Mouse (Mus musculus) layer of hippocampus, postnatal 10 days (tissue): Measurements from ENCODE around the gene Prtn3. TPM values are rescaled to one million over a fixed set of nuclear protein-coding genes. Genes with fewer than 3 reads are reported as not detected.

ENCODE experiments used
- DNase-seq, 2 experiments: peaks; one replicate each; pipeline ENCODE4 v3.0.0; 2021; ENCODE audit warnings: low spot score in 2 of 2
- microRNA-seq, 2 experiments: library from miRNA; unstranded; fragments of <30 nt; microRNA quantifications; one replicate each; pipeline ENCODE4 v1.2.0; 2021
- total RNA-seq, 2 experiments: library from RNA; stranded (reverse); gene quantifications; 2 replicates each; pipeline ENCODE4 v1.2.3; 2021

Gene Prtn3
- total RNA-seq, 2 experiments from 2014 or later = 3.6 to 3.7 TPM

DNA sequence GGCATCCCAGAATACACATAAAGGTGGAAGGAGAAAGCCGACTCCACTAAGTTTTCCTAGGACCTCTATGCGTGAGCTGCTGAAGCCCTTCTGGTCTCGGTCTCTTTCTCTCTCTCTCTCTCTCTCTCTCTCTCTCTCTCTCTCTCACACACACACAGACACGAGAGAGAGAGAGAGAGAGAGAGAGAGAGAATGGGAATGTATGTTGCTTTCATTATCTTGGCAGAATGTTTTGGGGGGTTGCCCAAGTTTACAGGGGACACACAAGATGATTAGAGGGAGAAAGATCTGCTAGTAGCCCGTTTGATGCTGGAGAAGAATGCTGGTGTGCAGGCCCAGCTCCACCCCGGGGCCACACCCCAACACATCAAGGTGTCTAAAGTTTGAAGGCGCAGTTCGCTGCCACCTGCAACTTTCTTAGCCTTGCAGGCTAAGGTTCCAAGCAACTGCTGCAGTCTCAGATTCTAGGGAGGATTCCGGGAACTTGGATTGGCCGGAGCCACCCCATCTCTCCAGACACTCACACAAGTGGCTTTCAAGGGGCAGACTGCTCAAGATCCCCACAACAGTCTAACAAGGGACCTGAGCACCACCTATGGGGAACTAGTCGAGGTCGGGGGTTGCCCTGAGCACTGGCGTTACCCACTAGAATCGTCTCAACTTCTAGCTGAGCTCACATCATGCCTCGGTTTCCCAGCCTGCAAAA is 51.7 kb downstream of the Prtn3 start:
- no peak for DNase-seq

DNA sequence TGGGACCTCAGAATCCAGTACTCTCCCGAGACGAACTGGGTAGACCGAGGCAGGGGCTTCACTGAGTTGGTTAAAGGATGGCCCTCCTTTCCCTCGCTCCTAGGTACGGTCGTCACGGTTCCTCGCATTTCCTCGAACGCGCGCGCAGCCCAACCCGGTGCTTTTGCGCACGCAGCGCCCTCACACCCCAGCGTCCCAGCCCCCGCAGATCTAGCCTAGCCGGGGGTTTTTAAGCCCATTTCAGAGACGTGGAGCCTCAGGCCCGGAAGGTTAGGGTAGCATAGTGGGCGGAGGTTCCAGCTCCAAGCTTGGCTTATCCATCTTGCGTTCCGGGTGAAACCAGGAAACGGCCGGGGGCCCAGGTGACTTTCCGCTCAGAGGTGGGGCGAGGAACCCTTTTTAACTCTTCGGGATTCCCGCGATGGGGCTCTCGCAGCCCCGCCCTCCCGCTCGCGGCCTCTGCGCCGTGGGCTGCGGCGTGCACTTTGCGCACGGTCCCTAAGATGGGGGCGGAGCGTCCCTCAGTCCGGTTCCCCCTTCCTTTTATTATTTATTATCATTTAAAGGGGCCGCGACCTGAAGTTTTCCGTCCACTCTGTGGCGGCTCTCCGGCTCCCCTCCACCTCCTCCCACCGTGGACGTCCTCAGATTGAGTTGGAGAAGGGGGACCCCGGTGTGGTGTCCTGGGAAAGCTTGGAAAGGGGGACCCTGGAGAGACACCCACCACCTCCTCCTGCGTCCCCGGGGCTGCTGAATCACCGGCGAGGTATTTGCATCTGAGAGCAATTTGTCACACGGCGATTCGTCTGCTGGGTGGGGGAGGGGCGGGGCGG is 52.4 kb downstream of the Prtn3 start, which contains the start of gene Arid3a:
Arid3a (plus strand) TSS at position 553 of the 833 bp plus-strand sequence.
- DNase-seq = peak; percentile 84 to 89

DNA sequence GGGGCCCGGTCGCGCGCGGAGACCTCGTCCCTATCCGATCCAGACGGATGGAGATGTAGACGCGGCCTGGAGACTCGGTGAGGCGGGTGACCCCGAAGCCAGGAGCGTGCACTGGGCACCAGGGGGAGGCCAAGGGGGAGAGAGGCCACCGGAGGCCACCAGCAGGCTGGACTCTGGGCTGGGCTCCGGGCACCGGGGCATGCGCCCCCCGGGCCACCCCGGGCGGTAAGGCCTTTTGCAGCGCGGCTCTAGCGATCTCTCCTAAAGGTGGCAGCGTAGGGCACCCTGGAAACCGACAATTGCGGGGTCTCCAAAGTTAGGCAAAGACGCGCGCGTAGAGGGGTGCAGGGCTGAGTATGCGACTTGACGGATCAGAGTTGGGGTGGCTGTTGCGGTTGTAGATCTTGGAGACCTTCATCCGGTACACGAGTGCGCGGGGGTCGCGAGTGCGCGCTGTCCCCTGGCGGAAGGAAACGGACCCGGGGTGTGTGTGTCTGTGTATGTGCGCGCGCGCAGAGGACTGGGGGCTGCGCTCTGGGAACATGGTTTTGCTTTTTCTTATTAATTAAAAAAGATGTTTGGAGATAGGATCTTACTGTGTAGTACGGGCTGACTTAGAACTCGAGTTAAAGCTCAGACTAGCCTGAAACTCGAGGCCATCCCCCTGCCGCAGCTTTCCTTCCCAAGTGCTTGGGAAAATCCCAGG is 53.2 kb downstream of the Prtn3 start:
- peak; percentile 55 to 66 for DNase-seq

DNA sequence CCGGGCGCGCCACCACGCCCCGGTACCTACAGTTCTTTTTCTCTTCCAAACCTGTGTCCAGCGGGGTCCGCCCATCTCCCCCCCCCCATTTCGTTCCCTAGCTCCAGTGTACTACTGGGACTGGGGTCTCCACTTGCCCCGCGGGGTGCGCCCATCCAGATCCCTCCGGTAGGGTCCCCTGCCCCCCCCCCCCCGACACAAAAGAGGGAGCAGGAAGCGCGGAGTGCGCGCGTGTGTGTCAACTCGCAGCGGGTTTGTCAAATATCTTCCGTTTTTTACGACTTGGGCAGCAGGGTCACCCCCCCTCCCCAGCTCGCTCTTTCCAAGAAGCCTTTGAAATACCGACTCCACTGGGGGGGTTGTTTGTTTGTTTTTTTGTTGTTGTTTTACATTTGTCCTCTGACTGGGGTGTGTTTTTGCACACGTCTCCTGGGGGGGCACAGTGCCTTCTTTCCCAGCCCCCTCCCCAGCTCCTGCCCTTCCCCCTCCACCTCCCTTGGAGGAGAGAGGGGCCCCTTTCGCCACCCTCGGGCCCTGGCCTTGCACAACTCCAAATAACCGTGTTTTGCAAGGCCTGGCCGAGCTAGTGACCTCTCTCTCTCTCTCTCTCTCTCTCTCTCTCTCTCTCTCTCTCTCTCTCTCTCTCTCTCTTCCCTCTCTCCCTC is 53.9 kb downstream of the Prtn3 start:
- no peak for DNase-seq

DNA sequence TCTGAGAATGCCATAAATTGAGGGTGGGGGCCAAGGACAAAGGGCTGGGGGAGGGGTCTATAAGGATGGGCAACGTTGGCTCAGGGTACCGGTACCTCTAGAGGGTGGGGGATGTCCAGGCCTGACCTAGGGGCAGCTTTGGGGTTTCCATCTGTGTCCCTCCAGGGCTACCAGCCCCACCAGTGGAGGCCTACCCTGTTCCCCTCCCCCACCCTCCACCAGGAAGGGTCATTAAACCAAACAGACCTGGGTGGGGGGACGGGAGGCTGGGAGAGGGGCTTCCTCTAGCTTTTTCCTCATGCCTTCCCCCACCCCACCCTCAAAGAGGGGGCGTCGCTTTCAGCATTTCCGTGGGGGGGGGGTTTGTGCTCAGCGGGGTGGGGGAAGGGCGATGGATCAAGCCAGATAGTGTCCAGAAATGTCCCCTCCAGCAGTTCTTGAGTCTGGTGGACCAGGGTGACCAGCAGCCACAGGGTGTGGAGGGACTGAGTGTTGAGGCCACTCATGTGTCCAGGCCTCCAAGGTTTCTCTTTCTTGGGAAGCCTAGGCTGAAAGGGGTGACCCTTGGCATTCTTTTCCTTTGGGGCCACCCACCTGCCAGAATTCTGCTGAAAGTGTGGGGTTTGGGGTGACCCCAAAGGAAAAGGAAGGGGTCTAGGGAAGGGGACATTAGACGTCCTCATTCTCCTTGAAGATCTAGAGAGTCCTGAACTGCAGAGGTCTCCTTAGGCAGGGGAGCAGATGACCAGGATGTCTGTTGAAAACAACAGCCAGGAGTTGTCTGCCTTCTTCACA is 54.8 kb downstream of the Prtn3 start:
- DNase-seq = no peak

DNA sequence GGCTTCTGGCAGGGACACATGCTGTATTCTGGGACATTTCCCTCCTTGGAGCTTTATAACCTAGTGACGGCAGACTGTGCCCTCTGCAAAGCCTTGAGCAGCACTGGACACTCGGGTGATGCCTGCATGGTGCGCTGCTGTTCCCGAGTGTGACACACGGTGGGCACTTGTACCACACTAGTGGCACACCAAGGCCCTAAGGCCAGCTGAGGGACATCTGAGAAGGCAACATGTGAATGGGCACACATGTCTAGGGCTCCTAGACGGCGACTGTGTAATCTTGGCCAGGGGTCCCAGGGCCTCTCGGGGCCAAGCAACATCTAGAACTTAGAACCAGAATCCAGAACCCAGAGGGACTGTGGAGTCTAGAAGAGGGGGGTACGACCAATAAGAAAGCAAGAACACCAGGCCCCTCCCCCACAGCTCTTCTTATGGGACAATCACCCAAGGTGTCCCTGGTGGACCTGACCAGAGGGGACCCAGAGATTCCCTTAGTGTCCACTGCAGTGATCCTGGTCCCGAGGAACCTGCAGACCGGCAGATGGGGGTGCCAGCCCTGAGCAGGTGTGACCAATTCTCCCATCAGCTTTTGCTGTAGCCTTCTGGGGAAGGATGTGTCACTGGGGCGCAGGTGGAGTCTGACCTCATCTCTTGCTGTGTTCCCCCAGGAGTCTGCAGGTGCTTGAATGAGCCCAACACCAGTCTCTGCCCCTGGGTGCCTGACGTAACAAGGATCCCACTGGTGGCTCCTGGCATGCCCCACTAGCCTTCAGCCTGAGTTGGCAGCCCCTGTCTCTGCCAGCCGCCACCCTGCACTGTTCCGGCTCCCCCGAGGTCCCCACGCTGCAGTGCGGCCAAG is 55.9 kb downstream of the Prtn3 start:
- DNase-seq = no peak

DNA sequence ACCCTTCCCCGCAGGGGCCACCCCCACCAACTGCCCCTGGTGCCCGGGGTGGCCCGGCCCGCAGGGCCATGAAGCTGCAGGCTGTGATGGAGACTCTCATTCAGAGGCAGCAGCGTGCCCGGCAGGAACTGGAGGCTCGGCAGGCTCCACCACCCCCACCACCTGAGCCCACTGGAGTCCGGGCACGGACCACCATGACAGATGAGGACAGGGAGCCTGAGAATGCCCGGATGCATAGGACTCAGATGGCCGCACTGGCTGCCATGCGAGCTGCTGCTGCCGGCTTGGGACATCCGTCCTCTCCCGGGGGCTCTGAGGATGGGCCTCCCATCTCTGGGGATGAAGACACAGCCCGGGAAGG is 56.5 kb downstream of the Prtn3 start:
- no peak for DNase-seq

DNA sequence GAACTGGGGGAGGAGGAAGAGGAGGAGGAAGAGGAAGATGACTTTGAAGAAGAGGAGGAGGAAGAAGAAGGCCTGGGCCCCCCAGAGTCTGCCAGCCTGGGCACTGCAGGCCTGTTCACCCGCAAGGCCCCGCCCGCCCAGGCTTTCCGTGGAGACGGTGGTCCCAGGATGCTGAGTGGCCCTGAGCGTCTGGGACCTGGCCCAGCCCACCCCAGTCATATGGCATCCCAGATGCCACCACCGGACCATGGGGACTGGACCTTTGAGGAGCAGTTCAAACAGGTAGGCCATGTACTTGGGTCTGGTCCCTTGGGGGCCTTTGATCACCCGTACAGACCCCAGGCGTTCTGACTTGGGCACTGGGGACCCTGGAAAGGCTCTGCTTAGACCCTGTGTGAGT is 57.5 kb downstream of the Prtn3 start:
- no peak for DNase-seq

DNA sequence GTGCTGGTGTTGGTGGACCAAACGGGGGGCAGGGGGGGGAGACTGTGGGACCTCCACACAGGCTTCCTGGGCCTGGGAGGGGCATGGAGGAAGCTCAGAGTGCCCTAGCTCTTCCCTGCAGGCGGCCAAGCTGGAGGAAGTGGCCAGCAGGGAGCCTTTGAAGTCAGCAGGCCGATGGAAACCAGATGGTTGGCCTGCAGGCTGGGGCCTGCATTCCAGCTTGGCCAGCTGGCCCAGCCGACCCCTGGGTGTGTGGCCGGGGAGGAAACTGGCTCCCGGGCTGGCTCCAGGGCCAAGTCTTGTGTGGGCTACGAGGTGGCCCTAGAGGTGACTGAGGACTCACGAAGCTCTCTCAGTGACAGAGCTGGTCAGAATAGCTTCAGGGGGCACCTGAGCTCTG is 58.5 kb downstream of the Prtn3 start:
- DNase-seq = peak; percentile 56 to 57

Small RNA genes within 50 kb of the gene (microRNA-seq; reads per million reads assigned to microRNA genes)
- 0 to 0.39 reads per million in 2 experiments for gene Mir6910

Other genes with a start within 250 kb of the Prtn3 start
- 10 to 100 TPM; 48.0 to 48.3 TPM for gene Shc2, start 236.6 kb upstream of the Prtn3 start, total RNA-seq
- under 1 TPM; 0.39 to 0.62 TPM for gene Odf3l2, start 228.7 kb upstream of the Prtn3 start, total RNA-seq
- under 1 TPM in 1 of 2 experiments, not detected in 1; 0.32 TPM for gene Madcam1, start 209.9 kb upstream of the Prtn3 start, total RNA-seq
- 10 to 100 TPM; 68.5 to 80.9 TPM for gene Tpgs1, start 205.1 kb upstream of the Prtn3 start, total RNA-seq
- gene Cdc34, start 192.3 kb upstream of the Prtn3 start, total RNA-seq = 10 to 100 TPM; 54.8 to 56.2 TPM
- gene Gzmm, start 185.5 kb upstream of the Prtn3 start, total RNA-seq = 1 to 10 TPM; 1.6 to 1.8 TPM
- gene Bsg, start 170.0 kb upstream of the Prtn3 start, total RNA-seq = 100 to 1,000 TPM; 692 to 694 TPM
- 10 to 100 TPM; 82.8 to 84.2 TPM for gene Hcn2, start 157.8 kb upstream of the Prtn3 start, total RNA-seq
- gene Polrmt, start 127.9 kb upstream of the Prtn3 start, total RNA-seq = 10 to 100 TPM; 36.1 to 44.7 TPM
- gene Fgf22, start 119.4 kb upstream of the Prtn3 start, total RNA-seq = 1 to 10 TPM; 1.2 to 1.7 TPM
- gene Rnf126, start 107.5 kb upstream of the Prtn3 start, total RNA-seq = 10 to 100 TPM; 90.8 to 97.7 TPM
- gene Fstl3, start 97.2 kb upstream of the Prtn3 start, total RNA-seq = 1 to 10 TPM; 1.3 to 1.5 TPM
- gene Prss57, start 83.5 kb upstream of the Prtn3 start, total RNA-seq = under 1 TPM; 0.21 to 0.31 TPM
- 100 to 1,000 TPM; 392 to 395 TPM for gene Palm, start 80.9 kb upstream of the Prtn3 start, total RNA-seq
- under 1 TPM; 0.33 to 0.78 TPM for gene Misp, start 53.5 kb upstream of the Prtn3 start, total RNA-seq
- 10 to 100 TPM; 63.8 to 66.5 TPM for gene Ptbp1, start 20.0 kb upstream of the Prtn3 start, total RNA-seq
- 100 to 1,000 TPM; 113 TPM for gene Plppr3, start 158 bp downstream of the Prtn3 start, total RNA-seq
- gene Elane, start 11.8 kb downstream of the Prtn3 start, total RNA-seq = not detected
- gene Cfd, start 16.4 kb downstream of the Prtn3 start, total RNA-seq = not detected
- 10 to 100 TPM; 55.7 to 56.2 TPM for gene Med16, start 34.4 kb downstream of the Prtn3 start, total RNA-seq
- not detected for gene Gm26602, start 36.4 kb downstream of the Prtn3 start, total RNA-seq
- gene Kiss1r, start 42.5 kb downstream of the Prtn3 start, total RNA-seq = 1 to 10 TPM; 7.5 TPM
- gene R3hdm4, start 46.7 kb downstream of the Prtn3 start, total RNA-seq = 100 to 1,000 TPM; 380 to 386 TPM
- 1 to 10 TPM; 5.5 to 8.4 TPM for gene Arid3a, start 52.6 kb downstream of the Prtn3 start, total RNA-seq
- 10 to 100 TPM; 41.8 to 46.5 TPM for gene Wdr18, start 85.7 kb downstream of the Prtn3 start, total RNA-seq
- gene Grin3b, start 96.2 kb downstream of the Prtn3 start, total RNA-seq = under 1 TPM; 0.13 to 0.27 TPM
- gene Tmem259, start 109.9 kb downstream of the Prtn3 start, total RNA-seq = 100 to 1,000 TPM; 137 to 139 TPM
- gene Cnn2, start 114.1 kb downstream of the Prtn3 start, total RNA-seq = 10 to 100 TPM in 1 of 2 experiments, 1 to 10 TPM in 1; 8.2 to 10.3 TPM
- 10 to 100 TPM in 1 of 2 experiments, 1 to 10 TPM in 1; 9.3 to 10.3 TPM for gene Abca7, start 122.0 kb downstream of the Prtn3 start, total RNA-seq
- gene Arhgap45, start 142.2 kb downstream of the Prtn3 start, total RNA-seq = 1 to 10 TPM; 3.3 to 3.8 TPM
- 10 to 100 TPM; 66.9 to 76.7 TPM for gene Polr2e, start 165.3 kb downstream of the Prtn3 start, total RNA-seq
- 100 to 1,000 TPM; 408 to 448 TPM for gene Gpx4, start 172.7 kb downstream of the Prtn3 start, total RNA-seq
- 10 to 100 TPM; 19.7 to 23.9 TPM for gene Sbno2, start 231.1 kb downstream of the Prtn3 start, total RNA-seq
- gene Stk11, start 241.3 kb downstream of the Prtn3 start, total RNA-seq = 10 to 100 TPM; 77.1 to 88.3 TPM